Mouse (Mus musculus) C2C12 (cell line): ENCODE measurements around the gene Osbpl6. TPM values are rescaled to one million over a fixed set of nuclear protein-coding genes. Genes with fewer than 3 reads are reported as not detected.

Experiments
- H3K27me3 ChIP-seq: one replicate; pipeline ENCODE4 v1.6.1; 2011; ENCODE audit not compliant: control insufficient read depth, insufficient read depth, insufficient read length
- H3K36me3 ChIP-seq: one replicate; pipeline ENCODE4 v1.6.1; 2011; ENCODE audit not compliant: control insufficient read depth, insufficient read depth
- H3K4me3 ChIP-seq: one replicate; pipeline ENCODE4 v1.5.1; 2011; ENCODE audit warnings: mild to moderate bottlenecking, control low read depth; ENCODE audit not compliant: poor library complexity, insufficient read depth, severe bottlenecking
- H3K79me2 ChIP-seq: one replicate; pipeline ENCODE4 v1.6.1; 2011; ENCODE audit not compliant: control insufficient read depth, insufficient read depth
- H3K79me3 ChIP-seq: one replicate; pipeline ENCODE4 v1.6.1; 2011; ENCODE audit warnings: low read depth, control low read depth
- H3ac ChIP-seq: one replicate; pipeline ENCODE3; 2011; ENCODE audit warnings: low read depth; ENCODE audit not compliant: control insufficient read depth, insufficient read length
- CEBPB ChIP-seq: IDR thresholded peaks from one replicate; pipeline ENCODE4 v1.6.1; 2011; ENCODE audit warnings: low read depth, mild to moderate bottlenecking, control low read depth, moderate library complexity
- MAX ChIP-seq: IDR thresholded peaks from one replicate; pipeline ENCODE4 v1.6.1; 2011; ENCODE audit warnings: mild to moderate bottlenecking, control low read depth
- MYOD1 ChIP-seq: IDR thresholded peaks from one replicate; pipeline ENCODE4 v1.6.1; 2011; ENCODE audit warnings: low read depth; ENCODE audit not compliant: control insufficient read depth, insufficient read length
- MYOG ChIP-seq: IDR thresholded peaks from one replicate; pipeline ENCODE4 v1.6.1; 2011; ENCODE audit not compliant: control insufficient read depth, insufficient read length; ENCODE audit errors: extremely low read depth
- microRNA-seq: library from miRNA; unstranded; fragments of <30 nt; microRNA quantifications from one replicate; pipeline ENCODE4, GENCODE M21; 2019; ENCODE audit warnings: borderline microRNAs expressed
- polyA plus RNA-seq: library from polyadenylated mRNA; unstranded; fragments of >200 nt; fragmentation: generic; extraction: Trizol; gene quantifications from one replicate; pipeline ENCODE4 v1.2.1, GENCODE M21; 2012; ENCODE audit warnings: missing spikeins

Osbpl6 gene
- polyA plus RNA-seq, 1 experiment = 3.0 TPM

DNA sequence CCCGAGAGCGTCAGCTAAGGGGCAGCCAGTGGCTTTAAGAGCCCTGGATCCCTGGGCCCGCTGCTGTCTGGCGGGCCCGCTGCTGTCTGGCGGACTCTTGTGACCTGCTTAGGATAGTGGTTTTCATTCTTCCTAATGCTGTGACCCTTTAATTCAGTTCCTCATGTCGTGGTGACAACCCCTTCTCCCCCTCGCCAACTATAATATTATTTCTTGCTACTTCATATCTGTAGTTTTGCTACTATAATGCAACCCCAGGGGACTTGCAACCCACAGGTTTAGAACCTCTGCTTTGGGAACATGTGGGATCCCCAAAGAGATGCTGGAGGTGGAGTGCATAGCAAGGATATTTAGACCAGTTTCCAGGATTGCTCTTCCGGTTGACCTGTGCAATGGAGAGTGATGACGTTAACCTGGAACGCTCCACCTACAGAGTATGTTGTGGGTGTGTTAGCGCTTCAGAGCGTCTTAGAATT lies 242.4 kb downstream of the Osbpl6 start:
- H3K79me2 ChIP-seq = peaks cover 8% of the 10 kb centered on the region
- no peak overlapping the region for H3K4me3 ChIP-seq
- TF ChIP-seq MYOD1 (no peak), MYOG (no peak), MAX (no peak), CEBPB (no peak)
- no peaks in the 10 kb centered on the region for H3K27me3 ChIP-seq
- peak overlapping the region; percentile 48 for H3ac ChIP-seq
- no peaks in the 10 kb centered on the region for H3K79me3 ChIP-seq
- H3K36me3 ChIP-seq = no peaks in the 10 kb centered on the region

Small RNAs within 50 kb of the gene (microRNA-seq; reads per million reads assigned to microRNA genes)
- not detected for gene Gm23164

Other genes with a start within 250 kb of the Osbpl6 start
- gene Pde11a, start 67.7 kb upstream of the Osbpl6 start, polyA plus RNA-seq = not detected
- gene Cyct, start 46.1 kb upstream of the Osbpl6 start, polyA plus RNA-seq = not detected
- gene Rbm45, start 36.5 kb upstream of the Osbpl6 start, polyA plus RNA-seq = 24.1 TPM
- 18.2 TPM for gene Prkra, start 241.5 kb downstream of the Osbpl6 start, polyA plus RNA-seq
- 0.05 TPM for gene Pjvk, start 242.0 kb downstream of the Osbpl6 start, polyA plus RNA-seq